Mouse (Mus musculus): ENCODE measurements around the gene Srgap3.

Gene Srgap3

GRCm38 (mm10) chr6:112818403-112818901 lies 128.6 kb downstream of the Srgap3 start:
- no peak for DNase-seq (ENCODE audit: low spot score in 2 of 2)

- DNase-seq (ENCODE audit: low spot score in 2 of 2): no peak
Observed at GRCm38 (mm10) chr6:112815604-112816003, 131.5 kb downstream of the Srgap3 start.

GRCm38 (mm10) chr6:112814525-112815086 lies 132.5 kb downstream of the Srgap3 start:
- DNase-seq (ENCODE audit: low spot score in 2 of 2): no peak

- DNase-seq (ENCODE audit: low spot score in 2 of 2): no peak
Observed at GRCm38 (mm10) chr6:112812884-112813283, 134.2 kb downstream of the Srgap3 start.

GRCm38 (mm10) chr6:112810521-112810830 lies 136.6 kb downstream of the Srgap3 start:
- no peak for DNase-seq (ENCODE audit: low spot score in 2 of 2)

- DNase-seq (ENCODE audit: low spot score in 2 of 2): no peak
Observed at GRCm38 (mm10) chr6:112809658-112810520, 137.2 kb downstream of the Srgap3 start.

- DNase-seq (ENCODE audit: low spot score in 2 of 2): no peak
Observed at GRCm38 (mm10) chr6:112808738-112809137, 138.3 kb downstream of the Srgap3 start.

GRCm38 (mm10) chr6:112801917-112802316 lies 145.1 kb downstream of the Srgap3 start:
- no peak for DNase-seq (ENCODE audit: low spot score in 2 of 2)

GRCm38 (mm10) chr6:112798378-112798777 lies 148.7 kb downstream of the Srgap3 start:
- DNase-seq (ENCODE audit: low spot score in 2 of 2): no peak

- DNase-seq (ENCODE audit: low spot score in 2 of 2): no peak
Observed at GRCm38 (mm10) chr6:112796607-112797006, 150.5 kb downstream of the Srgap3 start.

GRCm38 (mm10) chr6:112793887-112794286 lies 153.2 kb downstream of the Srgap3 start:
- no peak for DNase-seq (ENCODE audit: low spot score in 2 of 2)

- no peak for DNase-seq (ENCODE audit: low spot score in 2 of 2)
Observed at GRCm38 (mm10) chr6:112789901-112790300, 157.2 kb downstream of the Srgap3 start.

- no peak for DNase-seq (ENCODE audit: low spot score in 2 of 2)
Observed at GRCm38 (mm10) chr6:112788617-112789016, 158.4 kb downstream of the Srgap3 start.

- no peak for DNase-seq (ENCODE audit: low spot score in 2 of 2)
Observed at GRCm38 (mm10) chr6:112788174-112788573, 158.9 kb downstream of the Srgap3 start.

- DNase-seq (ENCODE audit: low spot score in 2 of 2): no peak
Observed at GRCm38 (mm10) chr6:112781409-112782093, 165.5 kb downstream of the Srgap3 start.

GRCm38 (mm10) chr6:112778211-112778610 lies 168.9 kb downstream of the Srgap3 start:
- DNase-seq (ENCODE audit: low spot score in 2 of 2): no peak

GRCm38 (mm10) chr6:112776718-112777117 lies 170.3 kb downstream of the Srgap3 start:
- no peak for DNase-seq (ENCODE audit: low spot score in 2 of 2)

GRCm38 (mm10) chr6:112773754-112774153 lies 173.3 kb downstream of the Srgap3 start:
- DNase-seq (ENCODE audit: low spot score in 2 of 2): no peak

GRCm38 (mm10) chr6:112770996-112771395 lies 176.1 kb downstream of the Srgap3 start:
- no peak for DNase-seq (ENCODE audit: low spot score in 2 of 2)

GRCm38 (mm10) chr6:112758541-112758940 lies 188.5 kb downstream of the Srgap3 start:
- no peak for DNase-seq (ENCODE audit: low spot score in 2 of 2)

GRCm38 (mm10) chr6:112756866-112757265 lies 190.2 kb downstream of the Srgap3 start:
- DNase-seq (ENCODE audit: low spot score in 2 of 2): no peak

- no peak for DNase-seq (ENCODE audit: low spot score in 2 of 2)
Observed at GRCm38 (mm10) chr6:112754994-112755393, 192.1 kb downstream of the Srgap3 start.

GRCm38 (mm10) chr6:112752517-112752916 lies 194.5 kb downstream of the Srgap3 start:
- DNase-seq (ENCODE audit: low spot score in 2 of 2): no peak

Measured in thymus, postnatal 10 days (tissue).